Mouse (Mus musculus) liver, embryonic 16.5 days (tissue): Measurements from ENCODE around the gene Carmil3. TPM values are rescaled to one million over a fixed set of nuclear protein-coding genes. Genes with fewer than 3 reads are reported as not detected.

ENCODE experiments used
- polyA plus RNA-seq: library from polyadenylated mRNA; unstranded; fragments of >200 nt; fragmentation: Nextera tagmentation; extraction: Ambion mirVana; gene quantifications from 2 replicates; pipeline ENCODE4 v1.2.1, GENCODE M21; 2015

Gene Carmil3
- polyA plus RNA-seq, 1 experiment from 2014 or later = 0.28 TPM

Other genes starting within 250 kb of the Carmil3 start
- gene Dhrs4, start 11.9 kb upstream of the Carmil3 start, polyA plus RNA-seq = 88.8 and 91.2 TPM in 2 replicates
- not detected in 2 replicates for gene Cpne6, start 19.8 kb downstream of the Carmil3 start, polyA plus RNA-seq
- not detected in 2 replicates for gene Nrl, start 34.3 kb downstream of the Carmil3 start, polyA plus RNA-seq
- gene Pck2, start 49.6 kb downstream of the Carmil3 start, polyA plus RNA-seq = 41.2 and 42.5 TPM in 2 replicates
- 62.0 and 64.7 TPM in 2 replicates for gene Dcaf11, start 69.4 kb downstream of the Carmil3 start, polyA plus RNA-seq
- gene A730061H03Rik, start 69.8 kb downstream of the Carmil3 start, polyA plus RNA-seq = 2.0 and 3.2 TPM in 2 replicates
- gene Fitm1, start 85.0 kb downstream of the Carmil3 start, polyA plus RNA-seq = 0.74 and 2.0 TPM in 2 replicates
- 114 TPM in 2 replicates for gene Psme1, start 87.5 kb downstream of the Carmil3 start, polyA plus RNA-seq
- 22.5 and 25.8 TPM in 2 replicates for gene Emc9, start 94.7 kb downstream of the Carmil3 start, polyA plus RNA-seq
- gene Psme2, start 100.5 kb downstream of the Carmil3 start, polyA plus RNA-seq = 177 and 181 TPM in 2 replicates
- 9.5 and 9.7 TPM in 2 replicates for gene Rnf31, start 101.1 kb downstream of the Carmil3 start, polyA plus RNA-seq
- gene Irf9, start 112.9 kb downstream of the Carmil3 start, polyA plus RNA-seq = 15.9 and 17.2 TPM in 2 replicates
- 2.9 and 3.1 TPM in 2 replicates for gene Rec8, start 127.4 kb downstream of the Carmil3 start, polyA plus RNA-seq
- gene Ipo4, start 145.3 kb downstream of the Carmil3 start, polyA plus RNA-seq = 23.4 and 24.6 TPM in 2 replicates
- 0.71 and 1.0 TPM in 2 replicates for gene Gm49378, start 147.2 kb downstream of the Carmil3 start, polyA plus RNA-seq
- gene Tm9sf1, start 153.2 kb downstream of the Carmil3 start, polyA plus RNA-seq = 46.8 and 49.6 TPM in 2 replicates
- 0.15 and 0.16 TPM in 2 replicates for gene Tssk4, start 159.5 kb downstream of the Carmil3 start, polyA plus RNA-seq
- gene Mdp1, start 169.9 kb downstream of the Carmil3 start, polyA plus RNA-seq = 14.1 and 16.8 TPM in 2 replicates
- 20.9 and 22.8 TPM in 2 replicates for gene Gmpr2, start 181.3 kb downstream of the Carmil3 start, polyA plus RNA-seq
- gene Nedd8, start 181.5 kb downstream of the Carmil3 start, polyA plus RNA-seq = 212 and 230 TPM in 2 replicates
- 17.8 and 20.1 TPM in 2 replicates for gene Tinf2, start 191.2 kb downstream of the Carmil3 start, polyA plus RNA-seq
- 2.8 and 3.1 TPM in 2 replicates for gene Tgm1, start 223.3 kb downstream of the Carmil3 start, polyA plus RNA-seq
- 11.3 and 12.4 TPM in 2 replicates for gene Rabggta, start 231.6 kb downstream of the Carmil3 start, polyA plus RNA-seq